Mouse (Mus musculus) lung, postnatal 0 days (tissue): Measurements from ENCODE around the gene Vim.
A peak's percentile ranks its signal among the peaks of the same experiment; 100 is the strongest.

Experiments
- CTCF ChIP-seq: IDR thresholded peaks from 2 replicates; pipeline ENCODE4 v1.5.1; 2016; ENCODE audit warnings: antibody characterized with exemption, mild to moderate bottlenecking
- EP300 ChIP-seq: IDR thresholded peaks from 2 replicates; pipeline ENCODE4 v1.6.1; 2016; ENCODE audit warnings: antibody characterized with exemption, mild to moderate bottlenecking, control low read depth

GRCm38 (mm10) chr2:13573408-13574065, at the start of gene Vim:
- no peak for TF ChIP-seq CTCF
- peak; percentile 48; the same call in 1 of the 2 replicates for TF ChIP-seq EP300
